Mouse (Mus musculus) testis, adult 2 months (tissue): ENCODE data around the gene Cbx6. TPM values are rescaled to one million over a fixed set of nuclear protein-coding genes. Genes with fewer than 3 reads are reported as not detected.
A peak's percentile ranks its signal among the peaks of the same experiment; 100 is the strongest.

Experiments used
- H3K27ac ChIP-seq: fragments of 200-500 bp; 2 replicates; pipeline ENCODE4 v1.5.1; 2012; ENCODE audit warnings: low read depth, low read length; ENCODE audit not compliant: control insufficient read depth, insufficient read depth
- H3K27me3 ChIP-seq: fragments of 200-500 bp; 2 replicates; pipeline ENCODE4 v1.6.1; 2012; ENCODE audit warnings: mild to moderate bottlenecking, low read length, moderate library complexity; ENCODE audit not compliant: control insufficient read depth, insufficient read depth
- H3K36me3 ChIP-seq: fragments of 200-500 bp; 2 replicates; pipeline ENCODE4 v1.6.1; 2012; ENCODE audit warnings: mild to moderate bottlenecking, low read length; ENCODE audit not compliant: control insufficient read depth, insufficient read depth
- H3K4me1 ChIP-seq: fragments of 200-500 bp; 2 replicates; pipeline ENCODE4 v1.6.1; 2012; ENCODE audit warnings: low read length; ENCODE audit not compliant: control insufficient read depth, insufficient read depth
- H3K4me3 ChIP-seq: fragments of 200-500 bp; 2 replicates; pipeline ENCODE4 v1.5.1; 2012; ENCODE audit warnings: low read depth, mild to moderate bottlenecking, low read length, moderate library complexity, mixed read lengths; ENCODE audit not compliant: control insufficient read depth
- CTCF ChIP-seq: fragments of 200-500 bp; IDR thresholded peaks from 2 replicates; pipeline ENCODE4 v1.5.1; 2012; ENCODE audit warnings: low read depth, mild to moderate bottlenecking, inconsistent platforms, low read length, moderate library complexity; ENCODE audit not compliant: control insufficient read depth, insufficient read depth, insufficient replicate concordance
- POLR2A ChIP-seq: fragments of 200-500 bp; IDR thresholded peaks from 2 replicates; pipeline ENCODE4 v1.6.1; 2012; ENCODE audit warnings: low read depth, mild to moderate bottlenecking, inconsistent platforms, low read length, moderate library complexity; ENCODE audit not compliant: control insufficient read depth
- polyA plus RNA-seq: library from polyadenylated mRNA; depleted of rRNA; stranded (reverse); fragments of >200 nt; gene quantifications from 2 replicates; pipeline ENCODE4 v1.2.3, GENCODE M21; 2012

The Cbx6 gene
- polyA plus RNA-seq, 1 experiment, result 4.6 TPM

- H3K4me3 ChIP-seq, result no peak overlapping the region
- H3K27ac ChIP-seq, result no peak overlapping the region
- H3K27me3 ChIP-seq, result no peaks in the 10 kb centered on the region
- peak; percentile 81 for TF ChIP-seq CTCF
- no peak for TF ChIP-seq POLR2A
- no peaks in the 10 kb centered on the region for H3K36me3 ChIP-seq
- peaks cover 19% of the 10 kb centered on the region for H3K4me1 ChIP-seq
Observed at GRCm38 (mm10) chr15:79830388-79830787, 4.1 kb downstream of the Cbx6 start.

GRCm38 (mm10) chr15:79829431-79829830 is 5.1 kb downstream of the Cbx6 start:
- Histone ChIP-seq H3K4me1 (peaks cover 17% of the 10 kb centered on the region), H3K4me3 (no peak overlapping the region), H3K36me3 (no peaks in the 10 kb centered on the region), H3K27me3 (no peaks in the 10 kb centered on the region), H3K27ac (no peak overlapping the region)
- no peak for TF ChIP-seq CTCF

- H3K36me3 ChIP-seq, result no peaks in the 10 kb centered on the region
- H3K4me3 ChIP-seq, result peak overlapping the region; percentile 26
- H3K27me3 ChIP-seq, result no peaks in the 10 kb centered on the region
- H3K4me1 ChIP-seq, result peaks cover 13% of the 10 kb centered on the region
- no peak for TF ChIP-seq CTCF
- TF ChIP-seq POLR2A, result no peak
- H3K27ac ChIP-seq, result no peak overlapping the region
Observed at GRCm38 (mm10) chr15:79828366-79829035, 6.0 kb downstream of the Cbx6 start.

- TF ChIP-seq CTCF (no peak), POLR2A (no peak)
- H3K27me3 ChIP-seq, result no peaks in the 10 kb centered on the region
- no peak overlapping the region for H3K27ac ChIP-seq
- peaks cover 6% of the 10 kb centered on the region for H3K4me1 ChIP-seq
- no peak overlapping the region for H3K4me3 ChIP-seq
- H3K36me3 ChIP-seq, result no peaks in the 10 kb centered on the region
Observed at GRCm38 (mm10) chr15:79827778-79828210, 6.7 kb downstream of the Cbx6 start.

DNA sequence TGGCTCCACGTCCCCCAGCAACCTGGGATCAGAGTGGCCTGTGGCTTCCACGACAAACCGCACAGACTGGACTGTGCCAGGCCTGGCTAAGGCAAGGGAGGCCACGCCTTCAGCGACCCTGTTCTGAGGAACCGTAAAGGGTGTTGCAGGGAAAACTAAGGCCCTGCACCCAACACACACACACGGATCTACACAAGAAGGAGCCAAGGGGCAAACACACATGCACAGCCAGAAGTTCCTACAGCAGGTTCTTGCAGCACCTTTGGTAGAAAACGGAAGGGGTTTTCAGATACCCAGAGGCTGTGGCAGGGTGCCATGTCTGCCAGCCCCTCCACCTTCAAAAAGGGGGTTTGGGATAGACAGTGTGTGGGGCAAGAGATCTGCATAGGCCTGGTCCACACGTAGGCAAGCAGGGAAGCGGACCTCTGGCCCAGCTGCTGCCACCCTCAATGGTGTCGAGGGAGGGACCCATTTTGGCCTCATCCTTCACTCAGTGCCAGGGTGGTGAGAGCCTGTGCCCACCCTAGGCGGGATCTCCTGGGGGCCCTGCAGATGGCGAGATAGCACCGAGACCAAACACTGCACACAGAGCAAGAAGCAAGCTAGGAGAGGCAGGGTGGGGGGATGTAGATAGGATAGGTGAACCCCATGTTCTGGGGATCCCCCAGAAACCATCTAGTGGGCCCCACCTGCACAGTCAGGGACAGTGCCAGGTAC is 7.3 kb downstream of the Cbx6 start:
- H3K4me1 ChIP-seq, result peaks cover 11% of the 10 kb centered on the region
- TF ChIP-seq POLR2A (no peak), CTCF (no peak)
- H3K27me3 ChIP-seq, result no peaks in the 10 kb centered on the region
- H3K4me3 ChIP-seq, result no peak overlapping the region
- H3K27ac ChIP-seq, result no peak overlapping the region
- H3K36me3 ChIP-seq, result no peaks in the 10 kb centered on the region

DNA sequence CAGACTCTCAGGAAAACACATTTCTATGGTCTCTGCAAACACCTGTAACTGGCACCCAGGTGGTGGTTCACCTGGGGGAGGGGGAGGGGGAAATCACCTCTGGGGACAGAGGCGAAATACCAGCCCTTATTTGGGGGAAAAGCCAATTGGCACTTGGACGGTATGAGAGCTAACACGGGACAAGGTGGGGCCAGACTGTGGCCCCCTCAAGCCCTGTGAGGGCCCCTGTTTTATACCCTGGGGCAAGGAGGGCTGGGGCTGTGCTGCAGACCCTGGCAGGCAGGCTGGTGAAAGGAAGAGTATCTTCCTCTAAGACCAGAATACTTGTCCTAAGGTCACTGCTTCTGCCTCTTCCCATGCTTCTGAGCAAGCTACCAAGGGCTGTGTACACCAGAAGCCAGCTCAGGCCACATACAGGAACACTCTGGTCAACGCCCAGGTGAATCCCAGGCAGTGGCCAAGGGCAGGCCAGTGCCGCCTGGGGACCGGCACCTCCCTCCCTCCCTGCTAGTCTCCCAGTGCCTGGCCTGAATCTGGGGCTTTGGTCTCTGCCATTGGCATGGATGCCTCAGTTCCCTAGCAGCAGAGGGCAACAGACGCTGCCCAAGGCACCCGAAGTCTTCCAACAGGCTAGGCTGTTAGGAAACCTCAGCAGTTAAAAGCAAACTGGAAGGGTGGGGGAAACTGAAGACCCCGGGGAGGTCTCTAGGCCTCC is 8.1 kb downstream of the Cbx6 start:
- H3K27ac ChIP-seq, result no peak overlapping the region
- no peaks in the 10 kb centered on the region for H3K27me3 ChIP-seq
- H3K4me1 ChIP-seq, result peaks cover 12% of the 10 kb centered on the region
- TF ChIP-seq POLR2A (no peak), CTCF (no peak)
- no peaks in the 10 kb centered on the region for H3K36me3 ChIP-seq
- no peak overlapping the region for H3K4me3 ChIP-seq

- no peak for TF ChIP-seq POLR2A
- TF ChIP-seq CTCF, result peak; percentile 68; the same call in 1 of the 2 replicates
- Histone ChIP-seq H3K36me3 (no peaks in the 10 kb centered on the region), H3K27ac (no peak overlapping the region), H3K27me3 (no peaks in the 10 kb centered on the region), H3K4me1 (peaks cover 12% of the 10 kb centered on the region), H3K4me3 (no peak overlapping the region)
Observed at GRCm38 (mm10) chr15:79825146-79825825, 9.2 kb downstream of the Cbx6 start.
